Mouse (Mus musculus): ENCODE results near the gene Mkln1.

GRCm38 (mm10) chr6:31523039-31523438, 124.5 kb downstream of the Mkln1 start:
- no peak for TF ChIP-seq CTCF (IDR thresholded peaks at IDR 0.05; ENCODE audit: control insufficient read depth, insufficient read depth, insufficient replicate concordance, low read depth, low read length)
- TF ChIP-seq POLR2A (IDR thresholded peaks at IDR 0.05; ENCODE audit: control insufficient read depth, low read depth, low read length), result no peak

Measured in testis, adult 2 months (tissue).